Mouse (Mus musculus): Measurements from ENCODE around the gene Fbxl7. TPM values are rescaled to one million over a fixed set of nuclear protein-coding genes. Genes with fewer than 3 reads are reported as not detected.

Gene Fbxl7
- total RNA-seq, 2 experiments from 2014 or later: 7.3 to 9.4 TPM

GRCm38 (mm10) chr15:26688472-26689104, 206.8 kb downstream of the Fbxl7 start:
- DNase-seq: no peak

DNA sequence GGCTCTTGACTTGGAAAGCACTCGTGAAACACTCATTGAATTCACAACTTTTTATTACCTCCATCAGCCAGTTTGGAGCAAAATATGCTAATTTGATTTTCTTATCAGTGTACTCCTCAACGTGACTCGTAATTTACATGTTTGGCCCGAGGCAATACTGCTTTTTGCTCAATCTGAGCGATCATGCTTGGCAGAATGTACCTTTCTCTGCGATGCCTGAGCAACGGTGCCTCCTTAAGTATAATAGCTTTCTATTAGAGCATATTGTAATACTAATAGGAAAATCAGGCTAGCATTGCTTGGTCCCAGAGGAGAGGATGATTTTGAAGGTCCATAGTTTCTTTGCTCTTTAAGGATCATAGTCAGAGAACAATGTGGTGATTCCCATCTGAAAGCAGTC, 207.7 kb downstream of the Fbxl7 start:
- no peak for DNase-seq

- no peak for DNase-seq
Measured at GRCm38 (mm10) chr15:26682279-26682678, 213.1 kb downstream of the Fbxl7 start.

DNA sequence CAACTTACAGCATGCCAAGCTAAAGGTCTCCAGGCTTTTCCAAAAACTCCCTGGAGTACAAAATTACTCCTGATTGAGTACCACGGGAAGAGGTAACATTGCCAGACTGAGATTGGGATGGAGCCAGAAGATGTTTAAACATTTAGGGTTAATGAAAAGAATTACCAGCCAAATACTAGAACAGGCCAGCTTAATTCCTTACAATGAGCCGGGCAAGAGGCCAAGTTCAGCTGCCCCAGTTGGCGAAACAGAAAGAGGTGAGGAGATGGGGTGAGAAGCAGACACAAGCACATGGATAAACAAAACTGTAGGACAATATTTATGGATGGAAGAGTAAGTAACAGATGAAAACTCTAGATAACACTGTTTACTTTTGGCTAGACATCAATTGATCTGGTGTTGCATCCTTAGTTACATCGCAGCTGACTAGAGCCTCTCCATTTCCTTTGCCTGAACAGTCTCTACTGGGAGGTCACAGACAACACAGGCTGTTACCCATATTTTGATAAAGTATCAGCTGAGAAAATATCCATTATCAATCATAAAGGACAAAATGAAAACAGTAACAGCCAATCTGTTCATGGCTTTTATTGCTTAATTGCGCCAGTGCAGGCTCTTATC, 222.0 kb downstream of the Fbxl7 start:
- peak in 1 of 2 experiments; percentile 19 for DNase-seq

DNA sequence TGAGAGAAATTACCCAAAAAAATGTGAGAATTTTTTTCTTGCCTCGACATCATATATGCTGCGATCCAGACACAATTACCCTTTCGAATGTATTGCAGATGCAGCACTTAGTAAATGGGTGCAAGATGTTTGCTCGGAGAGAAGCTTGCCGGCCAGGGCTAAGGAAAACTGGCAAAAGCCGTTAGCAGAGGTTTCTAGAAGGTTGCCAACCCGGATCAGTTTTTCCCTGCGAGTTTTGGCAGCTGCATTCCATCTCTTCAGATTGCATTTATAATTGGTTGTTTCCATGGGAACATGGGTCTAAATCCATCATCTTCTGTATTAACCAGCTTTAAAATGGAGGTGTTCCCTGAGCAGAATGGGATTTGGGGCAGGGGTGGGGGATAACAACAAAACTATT, 240.4 kb downstream of the Fbxl7 start:
- DNase-seq: peak; percentile 23 to 24

GRCm38 (mm10) chr15:26642563-26642962, 252.8 kb downstream of the Fbxl7 start:
- no peak for DNase-seq

- no peak for DNase-seq
Measured at GRCm38 (mm10) chr15:26639726-26640125, 255.7 kb downstream of the Fbxl7 start.

DNA sequence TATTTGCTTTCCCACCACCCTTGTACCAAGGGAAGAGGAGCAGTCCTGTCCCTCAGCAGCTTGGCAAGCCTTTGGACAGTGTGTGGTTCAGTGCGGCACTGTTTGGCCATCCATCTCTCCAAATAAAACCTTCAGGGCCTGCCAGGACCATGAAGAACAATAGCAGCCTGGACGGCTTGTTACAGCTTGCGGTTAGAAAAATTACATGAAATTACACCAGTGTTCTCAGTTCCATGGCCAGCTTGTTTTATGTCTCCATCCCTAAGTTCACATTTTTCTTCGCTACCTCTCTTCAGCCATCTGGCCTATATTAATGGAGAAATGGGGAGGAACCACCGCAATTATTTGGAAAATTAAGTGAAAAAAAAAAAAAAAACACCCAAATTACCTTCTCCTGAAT, 259.8 kb downstream of the Fbxl7 start:
- no peak for DNase-seq

- no peak for DNase-seq
Measured at GRCm38 (mm10) chr15:26628181-26628580, 267.2 kb downstream of the Fbxl7 start.

DNA sequence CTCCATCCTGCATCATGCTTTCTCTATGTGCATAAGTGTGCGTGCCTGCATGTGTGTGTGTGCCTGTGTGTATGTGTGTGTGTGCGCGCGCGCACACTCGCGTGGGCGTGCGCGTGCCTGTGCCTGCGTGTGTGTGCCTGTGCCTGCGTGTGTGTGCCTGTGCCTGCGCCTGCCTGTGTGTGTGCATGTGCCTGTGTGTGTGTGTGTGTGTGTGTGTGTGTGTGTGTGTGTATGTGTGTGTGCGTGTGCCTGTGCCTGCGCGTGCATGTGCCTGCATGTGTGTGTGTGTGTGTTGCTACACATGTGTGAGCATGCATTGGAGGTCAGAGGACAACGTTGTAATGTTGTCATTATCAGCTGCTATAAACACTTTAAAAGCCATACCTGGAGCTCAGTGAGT, 272.1 kb downstream of the Fbxl7 start:
- no peak for DNase-seq

GRCm38 (mm10) chr15:26620279-26620678, 275.1 kb downstream of the Fbxl7 start:
- peak; percentile 23 to 27 for DNase-seq

DNA sequence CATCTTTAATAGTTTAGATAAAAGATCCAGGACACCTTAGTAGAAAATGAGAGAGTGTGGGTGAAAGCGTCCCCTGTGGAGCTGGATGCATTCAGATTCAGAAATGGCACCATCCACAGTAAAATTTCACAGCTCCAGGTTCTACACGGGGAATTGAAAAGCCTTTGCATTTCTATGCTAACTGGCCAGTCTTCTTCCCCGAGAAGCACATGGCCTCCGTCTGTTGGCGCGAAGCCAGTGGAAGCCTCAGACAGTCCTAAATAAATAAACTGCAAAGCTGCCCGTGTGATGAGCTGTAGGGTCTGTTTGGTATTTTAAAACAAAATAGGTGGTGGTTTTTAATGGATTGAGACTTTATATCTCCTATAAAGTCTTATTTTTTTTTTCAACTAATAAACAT, 276.2 kb downstream of the Fbxl7 start:
- no peak for DNase-seq

- DNase-seq: no peak
Measured at GRCm38 (mm10) chr15:26596239-26596638, 299.1 kb downstream of the Fbxl7 start.

GRCm38 (mm10) chr15:26579947-26580709, 315.3 kb downstream of the Fbxl7 start:
- no peak for DNase-seq

- no peak for DNase-seq
Measured at GRCm38 (mm10) chr15:26578500-26578899, 316.9 kb downstream of the Fbxl7 start.

DNA sequence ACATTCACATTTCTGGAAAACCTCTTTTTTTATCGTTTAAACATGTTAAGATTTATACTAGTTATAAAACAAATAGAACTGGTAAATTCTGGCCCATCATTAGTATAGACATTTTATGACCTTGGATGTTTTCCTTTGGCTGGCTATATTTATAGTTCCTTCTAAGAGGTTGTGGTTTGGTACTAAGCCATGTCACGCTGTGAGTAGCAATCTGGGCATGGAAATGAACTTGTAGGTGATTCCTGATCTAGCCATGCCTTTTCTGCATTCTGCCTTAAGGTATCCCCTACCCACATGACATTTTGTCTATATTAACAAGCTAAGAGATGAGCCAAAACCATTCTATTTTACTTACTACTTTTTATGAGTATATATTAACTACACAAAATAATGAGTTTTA, 329.3 kb downstream of the Fbxl7 start:
- no peak for DNase-seq

GRCm38 (mm10) chr15:26553620-26554019, 341.8 kb downstream of the Fbxl7 start:
- DNase-seq: no peak

DNA sequence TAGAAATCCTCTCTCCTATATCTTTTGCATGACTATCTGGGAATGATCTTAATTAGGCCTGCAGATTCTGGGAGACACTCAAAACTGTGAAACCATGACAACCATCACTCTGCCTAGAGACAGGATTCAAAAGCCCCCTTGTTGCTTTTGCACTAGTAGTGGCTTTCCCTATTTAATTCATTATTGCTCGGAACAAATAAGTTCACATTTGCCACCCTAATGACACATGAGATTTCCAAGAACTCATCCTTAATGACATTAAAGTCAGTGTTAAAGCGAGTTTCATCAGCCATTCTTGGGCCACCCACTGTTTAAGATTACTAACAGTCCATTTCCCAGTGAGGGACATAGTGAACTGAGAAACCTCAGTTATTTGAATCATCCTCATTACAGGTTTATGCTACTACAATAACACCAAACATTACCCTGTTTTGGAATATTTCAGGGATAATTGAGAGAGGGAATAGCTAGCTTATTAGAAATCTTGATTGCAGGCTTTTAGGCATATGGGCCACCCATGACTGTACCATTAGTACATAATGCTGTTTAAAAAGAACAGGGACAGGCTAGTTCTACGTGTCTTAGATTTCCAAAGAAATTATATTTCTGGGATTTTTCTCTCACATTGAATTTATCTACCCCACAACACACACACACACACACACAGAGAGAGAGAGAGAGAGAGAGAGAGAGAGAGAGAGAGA, 361.2 kb downstream of the Fbxl7 start:
- DNase-seq: no peak

GRCm38 (mm10) chr15:26519220-26519631, 376.2 kb downstream of the Fbxl7 start:
- DNase-seq: no peak

DNA sequence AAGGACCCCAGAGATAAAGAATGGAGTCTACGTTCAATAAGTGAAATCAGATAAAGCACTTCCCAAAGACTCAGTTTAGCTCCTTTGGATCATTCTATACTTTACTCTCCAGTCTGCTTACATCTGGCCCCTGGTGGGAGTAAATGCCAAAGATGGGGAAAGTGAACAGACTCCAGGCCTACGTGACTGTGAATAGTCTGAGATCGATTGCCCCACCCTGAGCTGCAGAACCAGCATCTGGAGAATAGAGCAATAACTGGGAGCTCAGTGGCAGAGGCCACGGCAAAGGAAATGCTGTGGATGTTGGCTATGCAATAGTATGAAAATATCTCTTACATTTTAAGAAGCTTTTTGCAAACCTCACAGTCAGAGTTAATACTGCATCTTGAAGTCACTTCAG, 394.4 kb downstream of the Fbxl7 start:
- DNase-seq: no peak

All from layer of hippocampus, postnatal 36 days (tissue).